Mouse (Mus musculus) thymus, postnatal 36 days (tissue): ENCODE measurements around the gene Bves.

Experiments used
- DNase-seq, 2 experiments: peaks; one replicate each; pipeline ENCODE4 v3.0.0; 2022; ENCODE audit warnings: mixed read lengths in 2 of 2

Bves gene

GRCm38 (mm10) chr10:45356091-45356490 lies 20.5 kb downstream of the Bves start:
- DNase-seq: no peak

DNA sequence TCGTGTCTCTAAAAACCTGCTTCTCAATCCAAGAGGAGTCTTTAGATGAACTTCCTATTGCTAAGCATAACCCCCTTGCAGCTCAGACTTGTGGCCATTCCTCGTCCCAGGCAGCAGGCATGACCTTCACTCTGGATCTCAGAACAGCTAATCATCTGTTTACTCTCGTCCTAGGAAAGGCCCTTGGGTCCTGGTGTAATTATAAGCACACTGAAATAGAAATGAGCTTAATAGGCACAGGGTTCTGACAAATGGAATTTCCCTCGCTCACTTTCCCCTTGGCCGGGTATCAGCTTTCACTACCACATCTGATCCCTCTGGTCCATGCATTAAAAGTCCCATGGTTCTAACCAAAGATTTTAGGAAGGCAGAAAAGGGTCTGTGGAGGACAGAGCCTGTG lies 27.8 kb downstream of the Bves start:
- no peak for DNase-seq

DNA sequence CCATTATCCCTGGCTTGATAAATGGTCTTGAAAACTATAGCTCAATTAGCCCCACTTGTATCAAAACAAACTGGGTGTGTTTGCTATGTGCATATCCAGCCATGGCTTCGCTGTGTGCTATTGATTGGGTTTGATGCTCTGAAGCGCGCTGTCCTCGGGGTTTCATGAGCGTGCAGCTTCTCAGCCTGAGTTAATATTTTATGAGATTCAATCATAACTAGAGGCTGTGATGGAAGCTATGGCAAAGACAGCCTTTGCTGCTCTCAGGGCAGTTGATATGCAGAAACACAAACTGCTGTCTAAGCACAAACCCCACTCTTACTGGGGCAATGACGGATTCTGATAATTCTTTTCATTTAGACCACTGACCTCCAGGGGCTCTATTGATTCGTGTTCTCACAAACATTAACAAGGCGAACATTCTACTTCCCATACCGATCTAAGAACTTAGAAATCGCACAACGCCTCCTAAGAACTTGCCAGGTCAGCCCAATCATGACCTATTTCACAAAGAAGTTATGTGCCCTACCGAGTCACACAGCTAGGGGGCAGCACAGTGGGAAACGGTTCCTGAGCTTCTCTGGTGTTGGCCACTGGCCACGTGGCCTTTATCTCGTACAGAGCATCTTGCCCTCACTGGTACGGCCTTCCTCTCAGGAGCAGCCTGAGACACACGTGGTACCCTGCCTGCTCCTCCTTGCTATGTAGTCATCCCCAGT lies 31.6 kb downstream of the Bves start:
- no peak for DNase-seq

GRCm38 (mm10) chr10:45369639-45370038 lies 34.1 kb downstream of the Bves start:
- DNase-seq: no peak

DNA sequence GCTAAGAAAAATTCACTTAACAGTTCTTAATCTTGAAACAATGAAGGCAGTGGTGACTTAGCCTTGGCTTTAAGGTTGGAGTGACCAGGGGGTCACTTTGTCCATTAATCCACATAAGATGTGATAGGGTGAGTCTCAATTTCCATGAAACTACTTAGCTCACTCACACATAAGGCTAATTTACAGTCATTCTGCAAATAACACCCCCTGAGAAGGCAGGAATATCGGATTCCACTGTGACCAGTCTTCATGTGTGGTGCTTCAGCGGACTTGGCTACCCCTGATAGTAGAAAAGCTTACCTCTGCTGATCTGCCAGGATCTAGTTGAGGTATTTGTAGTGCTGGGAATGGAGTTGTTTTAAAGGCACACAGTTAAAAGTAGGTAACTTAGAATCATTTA lies 35.0 kb downstream of the Bves start:
- no peak for DNase-seq

DNA sequence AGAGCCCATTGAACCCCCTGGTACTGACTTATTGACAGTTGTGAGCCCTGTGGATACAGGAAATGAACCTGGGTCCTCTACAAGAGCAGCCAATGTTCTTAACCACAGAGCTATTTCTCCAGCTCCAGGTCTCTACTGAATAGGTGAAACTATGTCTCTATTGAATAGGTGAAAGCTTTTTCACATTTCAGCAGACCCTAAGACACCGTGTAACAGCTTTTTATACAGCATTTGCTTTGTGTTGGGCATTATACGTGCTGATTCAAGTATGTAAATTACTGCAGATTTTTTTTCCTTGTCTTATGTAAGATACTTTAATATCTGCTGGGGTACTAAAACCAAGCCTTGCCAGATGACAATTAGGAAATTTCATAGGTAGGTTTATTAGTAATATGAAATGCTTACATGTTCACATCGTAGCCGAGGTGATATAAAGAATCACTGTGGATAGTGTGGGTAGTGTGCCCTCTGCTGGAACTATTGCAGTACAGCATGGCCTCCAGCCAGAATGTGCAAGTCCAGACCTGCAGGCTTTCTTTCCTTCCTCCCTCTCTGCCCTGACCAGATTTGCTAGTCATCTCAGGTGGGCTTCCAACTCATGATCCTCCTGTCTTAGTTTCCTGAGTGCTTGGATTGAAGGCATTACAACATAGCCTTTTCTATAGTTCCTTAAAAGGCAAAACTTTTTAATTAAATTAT lies 37.6 kb downstream of the Bves start:
- DNase-seq: peak; percentile 40 to 48

GRCm38 (mm10) chr10:45378269-45378668 lies 42.7 kb downstream of the Bves start:
- no peak for DNase-seq

DNA sequence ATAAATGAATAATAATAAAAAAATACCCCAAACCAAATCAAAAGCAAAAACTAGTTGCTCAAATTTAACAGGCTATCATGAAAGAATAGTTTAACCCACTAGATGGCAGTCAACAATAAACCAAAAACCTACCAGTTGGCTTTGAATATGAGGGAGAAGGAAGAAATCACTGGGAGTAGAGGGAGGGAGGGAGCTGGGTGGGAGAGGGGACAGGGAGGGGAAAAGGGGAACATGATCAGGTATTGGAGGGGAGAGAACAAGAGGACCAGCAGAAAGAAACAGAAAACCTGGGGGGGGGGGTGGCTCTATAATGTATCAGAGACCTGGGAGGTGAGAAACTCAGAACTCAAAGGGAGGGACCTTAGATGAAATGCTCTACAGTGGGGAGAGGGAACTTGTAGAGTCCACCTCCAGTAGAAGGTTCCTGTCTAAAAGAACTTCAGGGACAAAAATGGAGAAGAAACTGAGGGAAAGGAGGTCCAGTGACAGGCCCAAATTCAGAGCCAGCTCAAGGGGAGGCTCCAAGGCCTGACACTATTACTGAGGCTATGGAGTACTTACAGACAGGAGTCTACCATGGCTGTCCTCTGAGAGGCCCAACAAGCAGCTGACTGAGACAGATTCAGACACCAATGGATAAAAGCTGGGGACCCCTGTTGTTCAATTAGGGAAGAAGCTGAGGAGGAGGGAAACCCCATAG lies 46.5 kb downstream of the Bves start:
- DNase-seq: no peak

GRCm38 (mm10) chr10:45382637-45382958 lies 47.0 kb downstream of the Bves start:
- no peak for DNase-seq

GRCm38 (mm10) chr10:45398211-45398610 lies 62.6 kb downstream of the Bves start:
- no peak for DNase-seq

GRCm38 (mm10) chr10:45399702-45400243 lies 64.2 kb downstream of the Bves start:
- no peak for DNase-seq

DNA sequence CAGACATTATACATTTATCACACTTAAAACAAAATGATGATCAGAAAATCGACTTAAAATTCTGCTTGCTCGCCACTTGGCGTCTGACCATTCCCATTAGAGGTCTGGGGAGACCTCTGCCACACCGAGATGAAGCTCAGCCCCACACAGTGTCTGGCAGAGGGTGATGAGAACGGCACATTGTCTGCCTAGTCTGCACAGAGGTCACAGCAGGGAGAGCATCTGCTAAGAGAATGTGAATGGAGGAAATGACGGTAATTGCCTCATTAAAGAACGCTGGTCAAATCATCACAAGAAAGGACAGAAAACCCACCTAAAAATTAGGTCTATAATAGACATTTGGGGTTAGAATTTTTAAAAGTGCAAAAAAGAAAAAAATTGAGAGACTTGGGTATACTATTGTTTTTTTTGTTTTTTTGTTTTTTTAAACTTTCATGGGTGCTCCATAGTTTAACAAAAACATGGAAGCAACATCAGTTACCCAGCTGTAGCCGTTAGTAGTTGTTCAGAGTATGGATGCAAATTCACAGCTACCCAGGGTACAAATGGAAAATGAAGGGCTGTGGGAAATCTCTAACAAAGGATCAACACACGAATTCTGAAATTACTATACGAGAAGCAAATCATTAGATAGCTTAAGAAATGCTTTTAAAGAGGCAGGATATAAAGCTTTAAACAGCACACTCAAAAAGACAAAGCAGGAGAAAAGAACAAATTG lies 75.2 kb downstream of the Bves start:
- DNase-seq: no peak

GRCm38 (mm10) chr10:45411741-45412140 lies 76.2 kb downstream of the Bves start:
- DNase-seq: no peak

DNA sequence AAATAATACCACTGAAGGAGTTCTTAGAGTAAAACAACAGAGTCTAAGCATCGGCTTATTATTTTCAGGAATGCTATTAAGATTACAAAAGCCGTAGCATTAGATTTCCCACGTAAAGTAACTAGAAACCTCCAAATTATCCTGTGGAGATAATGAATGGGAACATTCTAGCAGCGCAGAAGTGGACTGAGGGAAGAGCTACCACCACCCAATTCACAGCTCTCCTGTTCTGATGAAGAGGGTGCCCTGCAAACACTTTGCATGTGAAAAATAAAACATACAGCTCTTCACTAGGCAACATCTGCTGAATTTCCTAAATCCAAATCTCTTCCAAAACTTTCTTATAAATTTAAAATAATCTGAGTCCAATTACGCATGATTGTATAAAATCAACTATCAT lies 76.6 kb downstream of the Bves start:
- no peak for DNase-seq
